Mouse (Mus musculus): ENCODE results near the gene Ugt1a9.
"Not testable (repeated sequence)": the region's sequence is repeated elsewhere in the genome, so short reads cannot be mapped to it uniquely, and the experiment has no call there.

Gene Ugt1a9

DNA sequence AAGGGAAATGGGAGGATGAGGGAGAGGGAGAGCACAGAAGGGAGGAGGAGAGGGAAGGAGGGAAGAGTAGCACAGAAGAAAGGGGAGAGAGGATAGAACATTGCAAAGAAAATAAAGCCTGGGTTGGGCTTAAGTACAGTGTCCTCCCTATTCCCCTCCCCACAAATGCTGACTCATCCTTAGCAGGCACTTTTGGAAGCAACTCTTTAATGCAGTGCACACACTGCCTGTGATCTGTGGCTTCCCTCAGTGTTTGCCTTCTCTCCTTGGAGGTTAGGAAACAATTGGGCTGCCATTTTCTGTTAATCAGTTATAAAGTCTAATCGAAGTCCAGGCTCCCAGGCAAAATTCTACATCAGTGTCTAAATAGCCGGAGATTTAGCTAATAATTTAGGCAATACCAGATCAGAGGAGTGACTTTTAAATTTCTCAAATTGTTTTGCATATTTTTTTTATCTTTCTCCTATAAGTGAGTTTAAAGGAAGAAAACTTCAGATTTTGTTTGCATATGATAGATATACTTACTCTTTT lies 38.5 kb downstream of the Ugt1a9 start:
- DNase-seq (ENCODE audit: low spot score): not testable (repeated sequence)

DNA sequence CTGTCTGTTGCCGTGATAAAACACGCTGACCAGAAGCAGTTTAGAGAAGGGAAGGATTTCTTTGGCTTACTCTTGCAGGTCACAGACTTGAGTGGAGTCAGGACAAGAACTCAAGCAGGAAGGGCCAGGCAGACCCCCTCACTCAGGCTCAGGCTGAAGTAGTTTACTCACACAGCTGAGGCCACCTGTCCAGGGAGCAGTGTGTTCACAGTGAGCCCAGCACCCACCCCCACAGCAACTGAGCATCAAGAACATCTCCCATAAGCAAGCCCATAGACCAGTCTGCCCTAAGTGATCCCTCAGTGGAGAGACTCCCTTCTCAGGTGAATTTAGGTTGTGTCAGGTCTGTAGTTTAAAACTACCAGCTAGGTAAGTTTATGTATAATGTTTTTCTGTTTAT lies 39.0 kb downstream of the Ugt1a9 start:
- not testable (repeated sequence) for DNase-seq (ENCODE audit: low spot score)

DNA sequence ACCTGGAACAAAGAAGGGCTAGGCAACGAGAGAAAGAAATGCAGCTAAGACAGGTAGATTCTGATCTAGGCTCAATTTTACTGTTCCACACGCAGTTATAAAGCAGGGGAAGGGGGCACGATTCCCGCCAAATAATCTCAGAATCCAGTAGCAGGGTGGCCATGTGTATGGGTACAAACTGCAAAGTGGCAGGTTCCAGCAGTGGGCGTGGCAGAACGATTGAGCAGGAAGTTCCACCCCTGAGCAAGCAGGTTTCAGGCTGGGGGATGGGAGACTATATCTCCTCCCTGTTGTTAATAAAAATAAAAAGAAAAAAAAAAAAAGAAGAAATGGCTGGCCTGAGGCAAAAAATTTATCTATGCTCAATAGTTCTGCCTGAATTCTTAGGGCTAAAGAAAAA lies 42.2 kb downstream of the Ugt1a9 start:
- DNase-seq (ENCODE audit: low spot score): not testable (repeated sequence)

DNA sequence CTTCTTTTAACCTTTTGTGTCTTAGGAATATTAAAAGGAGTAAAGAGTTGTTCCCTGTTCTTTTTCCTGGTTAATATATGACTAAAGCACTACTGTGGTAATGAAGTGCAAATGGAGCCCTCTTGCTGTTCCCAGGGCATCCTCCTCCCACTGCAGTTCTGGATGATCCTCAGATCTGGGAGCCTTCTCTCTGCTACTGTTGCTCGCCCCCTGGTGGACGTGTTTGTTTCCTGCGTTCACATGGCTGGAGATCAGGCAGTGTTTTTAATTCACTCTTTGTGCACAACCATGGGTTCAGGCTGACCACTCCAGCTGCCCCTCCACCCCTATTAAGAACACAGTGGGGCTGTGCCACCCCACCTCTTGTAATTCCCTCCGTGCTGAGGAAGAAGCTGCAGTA lies 50.0 kb downstream of the Ugt1a9 start:
- not testable (repeated sequence) for DNase-seq (ENCODE audit: low spot score)

DNA sequence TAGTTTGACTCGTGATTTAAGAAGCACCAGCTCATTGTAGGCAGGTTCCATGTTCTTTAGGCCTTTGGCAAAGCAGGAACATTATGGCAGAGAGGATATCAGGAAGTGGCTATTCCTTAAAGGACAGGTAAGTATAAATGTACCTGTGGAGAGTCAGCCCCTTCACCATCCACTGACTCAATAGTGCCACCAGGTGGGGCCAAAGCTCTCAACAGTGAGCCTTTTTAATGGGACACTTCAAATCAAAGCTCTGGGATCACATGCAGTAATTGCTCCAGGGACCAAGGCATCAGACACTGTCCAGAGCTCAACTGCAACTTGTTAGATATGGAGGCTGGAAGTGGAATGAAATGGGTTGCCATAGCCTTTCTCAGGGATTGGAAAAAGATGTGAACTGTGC lies 50.9 kb downstream of the Ugt1a9 start:
- not testable (repeated sequence) for DNase-seq (ENCODE audit: low spot score)

DNA sequence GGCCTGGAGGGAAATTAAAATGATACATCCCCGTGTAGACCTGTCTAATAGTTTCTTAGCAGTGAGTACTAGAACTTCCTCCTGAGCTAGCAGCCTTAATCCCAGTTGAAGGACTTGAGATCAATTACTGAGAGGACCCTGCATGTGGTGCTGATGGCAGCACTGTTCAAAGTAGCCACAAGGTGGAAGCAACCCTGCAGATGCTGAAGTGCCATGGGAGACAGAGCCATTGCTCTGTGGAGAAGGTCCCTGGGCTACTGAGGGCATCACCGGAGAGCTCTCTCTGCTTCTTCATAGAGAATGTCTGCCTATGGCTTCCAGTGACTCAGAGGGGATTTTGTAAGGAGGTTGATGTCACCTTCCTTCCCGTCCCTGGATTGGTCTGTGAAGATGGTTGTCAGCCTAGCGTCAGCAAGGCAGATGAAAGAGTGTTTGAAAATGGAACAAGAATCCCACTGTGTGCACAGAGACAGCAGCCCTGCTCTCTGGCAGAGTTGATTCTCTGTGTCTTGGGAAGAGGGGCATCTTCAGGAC lies 55.3 kb downstream of the Ugt1a9 start:
- DNase-seq (ENCODE audit: low spot score): not testable (repeated sequence)

DNA sequence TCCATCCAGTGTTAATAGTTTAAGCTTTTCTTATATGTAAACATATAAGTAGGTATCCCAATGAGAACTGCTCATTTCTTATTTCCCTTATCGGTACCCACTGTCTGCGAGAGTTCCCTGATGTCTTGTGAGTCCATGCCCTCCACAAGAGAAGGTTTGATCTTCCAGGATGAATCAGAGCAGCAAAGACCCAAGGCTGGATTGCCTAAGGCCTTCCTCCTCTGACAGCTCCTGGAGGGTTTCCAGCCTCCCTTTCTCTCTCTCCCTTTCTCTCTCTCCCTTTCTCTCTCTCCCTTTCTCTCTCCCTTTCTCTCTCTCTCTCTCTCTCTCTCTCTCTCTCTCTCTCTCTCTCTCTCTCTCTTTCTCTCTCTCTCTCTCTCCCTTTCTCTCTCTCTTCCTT lies 58.5 kb downstream of the Ugt1a9 start:
- not testable (repeated sequence) for DNase-seq (ENCODE audit: low spot score)

DNA sequence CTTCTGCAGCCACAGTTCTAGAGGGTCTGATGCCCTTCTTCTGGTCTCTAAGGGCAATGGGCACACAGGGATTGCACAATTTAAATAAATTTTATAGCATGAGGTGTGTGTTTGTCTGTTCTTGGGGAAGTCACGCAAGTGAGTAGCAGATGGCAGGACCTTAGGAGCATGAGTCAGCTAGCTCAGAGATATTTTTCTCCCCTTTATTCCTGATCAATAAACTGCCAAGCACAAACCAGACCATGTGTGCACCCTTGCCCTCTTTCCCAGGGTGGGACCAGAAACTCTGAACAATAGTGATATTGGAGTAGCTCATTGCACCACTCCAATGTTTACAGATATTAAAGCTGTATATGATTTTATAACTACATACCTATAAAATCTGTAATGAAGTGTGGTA lies 59.6 kb downstream of the Ugt1a9 start:
- DNase-seq (ENCODE audit: low spot score): not testable (repeated sequence)

DNA sequence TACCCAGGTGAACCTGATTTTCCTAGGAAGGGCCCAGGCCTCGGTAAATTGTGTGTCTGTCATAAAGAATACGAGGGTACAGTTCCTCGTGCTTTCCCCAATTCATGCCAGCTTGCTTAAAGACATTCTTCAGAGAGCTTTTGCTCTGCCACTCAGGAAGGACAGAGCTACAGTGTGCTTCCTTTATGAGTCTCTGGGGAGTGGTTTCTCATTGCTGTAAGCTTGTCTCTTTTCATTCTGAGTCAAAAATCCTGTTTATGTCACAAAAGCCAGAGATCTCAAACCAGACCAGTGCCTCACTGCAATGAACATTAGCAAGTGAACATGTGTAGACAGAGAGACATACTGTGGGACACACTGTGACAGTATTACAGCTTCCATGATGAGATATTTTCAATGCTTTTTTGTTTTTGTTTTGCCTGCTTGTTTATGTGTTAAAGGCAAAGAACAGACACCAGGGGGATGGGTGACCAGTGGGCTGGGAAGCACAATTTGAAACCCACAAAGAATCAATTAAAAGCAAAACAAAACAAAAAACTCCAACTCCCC lies 63.4 kb downstream of the Ugt1a9 start:
- DNase-seq (ENCODE audit: low spot score): no peak

DNA sequence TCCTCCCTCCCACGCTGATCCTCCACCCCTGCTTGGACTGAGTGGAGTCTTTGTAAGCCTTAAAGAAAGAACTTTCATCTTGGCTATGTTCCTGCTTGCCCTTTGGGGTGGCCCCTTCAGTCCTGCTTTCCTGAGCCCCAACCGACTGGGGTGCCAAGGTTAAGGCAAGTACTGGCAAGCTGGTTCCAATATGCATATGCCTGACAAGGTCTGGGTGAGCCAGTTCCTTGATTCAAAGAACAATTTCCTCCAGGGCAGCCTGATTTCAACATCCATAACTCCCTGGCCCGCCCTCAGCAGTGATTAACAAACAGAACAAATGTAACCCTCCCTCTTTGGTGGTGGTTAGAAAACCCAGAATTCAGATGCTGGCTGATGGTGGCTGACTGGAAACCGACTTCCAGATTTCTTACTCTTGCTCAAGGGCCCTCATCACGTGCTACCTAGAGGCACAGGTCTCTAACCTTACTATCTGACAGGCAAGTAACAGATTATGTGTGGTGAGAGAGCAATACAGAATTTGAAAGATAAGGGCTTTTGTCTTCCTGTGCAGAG lies 63.9 kb downstream of the Ugt1a9 start, which contains the start of gene Ugt1a6a:
TSS of gene Ugt1a6a (plus strand) at position 353 of the 555 bp plus-strand sequence.
- not testable (repeated sequence) for DNase-seq (ENCODE audit: low spot score)

DNA sequence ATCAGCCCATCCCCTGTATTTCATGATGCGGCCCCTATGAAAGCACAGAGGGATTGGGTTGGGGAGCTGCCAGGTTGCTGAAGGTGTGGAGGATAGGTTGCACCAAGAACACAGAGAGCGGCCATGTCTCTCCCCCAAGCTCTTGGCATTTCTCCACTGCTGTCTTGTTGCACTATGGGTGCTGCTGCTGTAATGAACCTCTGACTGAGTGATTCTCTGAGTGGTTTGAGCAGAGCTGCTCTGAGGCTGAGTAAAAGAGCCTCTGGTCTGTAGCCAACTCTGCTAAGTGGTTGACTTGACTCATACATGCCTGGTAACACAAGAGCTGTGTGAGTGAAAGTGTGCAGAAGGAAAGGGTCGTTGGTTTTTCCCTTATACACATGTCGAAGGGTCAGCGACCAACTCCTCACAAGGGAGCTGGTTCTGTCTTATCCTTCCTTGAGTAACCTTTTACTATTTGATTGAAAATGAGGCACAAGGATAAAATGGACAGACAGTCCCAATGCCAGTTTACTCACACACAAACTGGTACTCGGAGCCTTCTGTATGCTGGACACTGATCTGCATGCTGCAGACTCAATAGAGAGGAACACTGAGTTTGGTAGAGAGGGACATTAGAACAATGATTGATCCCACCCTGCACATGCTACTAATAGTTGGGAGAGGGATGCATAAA lies 64.8 kb downstream of the Ugt1a9 start:
- not testable (repeated sequence) for DNase-seq (ENCODE audit: low spot score)

DNA sequence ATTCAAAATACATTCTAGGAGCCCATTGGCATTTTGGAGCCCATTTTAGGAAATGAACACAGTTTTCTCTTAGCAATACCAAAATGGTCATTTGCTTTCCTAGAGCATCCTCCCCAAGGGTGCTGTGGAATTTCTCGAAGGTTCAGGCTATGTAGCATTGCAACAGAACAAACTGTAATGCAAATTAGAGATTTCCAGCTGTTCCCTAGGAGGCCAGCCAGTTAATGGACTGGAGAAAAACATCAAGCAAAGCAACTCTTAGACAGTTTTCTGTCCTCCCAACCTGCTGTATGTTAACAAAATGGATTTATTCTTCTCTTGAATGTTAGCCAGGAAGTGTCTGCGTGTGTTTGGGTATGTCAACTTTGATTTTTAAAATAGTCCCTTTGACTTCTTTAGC lies 66.0 kb downstream of the Ugt1a9 start:
- DNase-seq (ENCODE audit: low spot score): no peak

DNA sequence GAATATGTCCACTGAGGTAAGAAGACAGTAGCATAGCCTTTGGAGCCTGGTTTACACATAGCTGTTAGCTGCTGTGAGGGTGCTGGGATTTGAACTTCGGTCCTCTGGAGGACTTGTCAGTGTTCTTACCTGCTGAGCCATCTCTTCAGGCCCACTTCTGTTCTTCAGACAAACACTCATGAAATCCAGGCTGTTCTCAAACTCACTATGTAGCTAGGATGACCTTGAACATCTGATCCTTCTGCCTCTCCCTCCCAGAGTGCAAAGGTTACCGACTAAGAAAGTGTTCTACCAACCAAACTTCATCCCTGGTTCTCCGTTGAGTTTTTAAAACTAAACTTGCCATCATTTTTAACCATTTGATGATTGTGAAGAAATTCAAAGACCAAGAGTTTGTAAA lies 66.7 kb downstream of the Ugt1a9 start:
- DNase-seq (ENCODE audit: low spot score): no peak

DNA sequence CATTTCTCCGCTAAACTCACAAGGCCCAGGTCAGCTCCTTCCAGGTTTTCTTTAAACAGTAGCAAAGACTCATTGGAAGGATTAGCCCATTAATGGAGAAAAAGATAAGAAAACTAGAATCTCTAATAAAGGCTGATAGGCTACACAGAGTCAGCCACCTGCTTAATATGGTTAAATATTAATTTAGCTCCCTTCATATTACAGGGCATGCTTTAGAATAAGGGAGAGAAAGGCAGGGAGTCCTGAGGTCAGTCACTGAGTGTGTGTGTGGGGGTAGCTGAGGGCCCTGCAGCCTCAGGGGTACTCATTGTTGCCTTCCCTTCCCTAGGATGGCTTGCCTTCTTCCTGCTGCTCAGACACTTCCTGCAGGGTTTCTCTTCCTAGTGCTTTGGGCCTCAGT lies 67.5 kb downstream of the Ugt1a9 start:
- DNase-seq (ENCODE audit: low spot score): no peak

DNA sequence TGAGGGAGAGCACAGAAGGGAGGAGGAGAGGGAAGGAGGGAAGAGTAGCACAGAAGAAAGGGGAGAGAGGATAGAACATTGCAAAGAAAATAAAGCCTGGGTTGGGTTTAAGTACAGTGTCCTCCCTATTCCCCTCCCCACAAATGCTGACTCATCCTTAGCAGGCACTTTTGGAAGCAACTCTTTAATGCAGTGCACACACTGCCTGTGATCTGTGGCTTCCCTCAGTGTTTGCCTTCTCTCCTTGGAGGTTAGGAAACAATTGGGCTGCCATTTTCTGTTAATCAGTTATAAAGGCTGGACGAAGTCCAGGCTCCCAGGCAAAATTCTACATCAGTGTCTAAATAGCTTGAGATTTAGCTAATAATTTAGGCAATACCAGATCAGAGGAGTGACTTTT lies 69.9 kb downstream of the Ugt1a9 start:
- DNase-seq (ENCODE audit: low spot score): not testable (repeated sequence)

DNA sequence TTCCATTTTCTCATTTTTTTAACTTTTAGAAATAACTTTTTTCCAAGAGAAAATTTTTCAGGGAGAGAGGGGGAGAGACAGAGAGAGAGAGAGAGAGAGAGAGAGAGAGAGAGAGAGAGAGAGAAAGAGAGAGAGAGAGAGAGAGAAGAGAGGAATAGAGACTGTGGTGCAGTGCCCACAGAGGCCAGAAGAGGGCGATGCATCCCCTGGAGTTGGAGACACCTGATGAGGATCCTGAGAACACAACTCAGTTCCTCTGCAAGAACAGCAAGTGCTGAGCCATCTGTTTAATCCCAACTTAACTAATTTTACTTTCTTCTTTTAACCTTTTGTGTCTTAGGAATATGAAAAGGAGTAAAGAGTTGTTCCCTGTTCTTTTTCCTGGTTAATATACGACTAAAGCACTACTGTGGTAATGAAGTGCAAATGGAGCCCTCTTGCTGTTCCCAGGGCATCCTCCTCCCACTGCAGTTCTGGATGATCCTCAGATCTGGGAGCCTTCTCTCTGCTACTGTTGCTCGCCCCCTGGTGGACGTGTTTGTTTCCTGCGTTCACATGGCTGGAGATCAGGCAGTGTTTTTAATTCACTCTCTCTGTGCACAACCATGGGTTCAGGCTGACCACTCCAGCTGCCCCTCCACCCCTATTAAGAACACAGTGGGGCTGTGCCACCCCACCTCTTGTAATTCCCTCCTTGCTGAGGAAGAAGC lies 73.5 kb downstream of the Ugt1a9 start:
- not testable (repeated sequence) for DNase-seq (ENCODE audit: low spot score)

DNA sequence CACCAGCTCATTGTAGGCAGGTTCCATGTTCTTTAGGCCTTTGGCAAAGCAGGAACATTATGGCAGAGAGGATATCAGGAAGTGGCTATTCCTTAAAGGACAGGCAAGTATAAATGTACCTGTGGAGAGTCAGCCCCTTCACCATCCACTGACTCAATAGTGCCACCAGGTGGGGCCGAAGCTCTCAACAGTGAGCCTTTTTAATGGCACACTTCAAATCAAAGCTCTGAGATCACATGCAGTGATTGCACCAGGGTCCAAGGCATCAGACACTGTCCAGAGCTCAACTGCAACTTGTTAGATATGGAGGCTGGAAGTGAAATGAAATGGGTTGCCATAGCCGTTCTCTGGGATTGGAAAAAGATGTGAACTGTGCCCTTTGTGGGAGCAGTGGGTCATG lies 74.7 kb downstream of the Ugt1a9 start:
- not testable (repeated sequence) for DNase-seq (ENCODE audit: low spot score)

DNA sequence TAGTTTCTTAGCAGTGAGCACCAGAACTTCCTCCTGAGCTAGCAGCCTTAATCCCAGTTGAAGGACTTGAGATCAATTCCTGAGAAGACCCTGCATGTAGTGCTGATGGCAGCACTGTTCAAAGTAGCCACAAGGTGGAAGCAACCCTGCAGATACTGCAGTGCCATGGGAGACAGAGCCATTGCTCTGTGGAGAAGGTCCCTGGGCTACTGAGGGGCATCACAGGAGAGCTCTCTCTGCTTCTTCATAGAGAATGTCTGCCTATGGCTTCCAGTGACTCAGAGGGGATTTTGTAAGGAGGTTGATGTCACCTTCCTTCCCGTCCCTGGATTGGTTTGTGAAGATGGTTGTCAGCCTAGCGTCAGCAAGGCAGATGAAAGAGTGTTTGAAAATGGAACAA lies 79.5 kb downstream of the Ugt1a9 start:
- not testable (repeated sequence) for DNase-seq (ENCODE audit: low spot score)

DNA sequence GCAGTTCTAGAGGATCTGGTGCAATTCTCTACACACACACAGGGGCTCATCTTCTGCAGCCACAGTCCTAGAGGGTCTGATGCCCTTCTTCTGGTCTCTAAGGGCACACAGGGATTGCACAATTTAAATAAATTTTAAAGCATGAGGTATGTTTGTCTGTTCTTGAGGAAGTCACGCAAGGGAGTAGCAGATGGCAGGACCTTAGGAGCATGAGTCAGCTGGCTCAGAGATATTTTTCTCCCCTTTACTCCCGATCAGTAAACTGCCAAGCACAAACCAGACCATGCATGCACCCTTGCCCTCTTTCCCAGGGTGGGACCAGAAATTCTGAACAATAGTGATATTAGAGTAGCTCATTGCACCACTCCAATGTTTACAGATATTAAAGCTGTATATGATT lies 87.8 kb downstream of the Ugt1a9 start:
- DNase-seq (ENCODE audit: low spot score): no peak

DNA sequence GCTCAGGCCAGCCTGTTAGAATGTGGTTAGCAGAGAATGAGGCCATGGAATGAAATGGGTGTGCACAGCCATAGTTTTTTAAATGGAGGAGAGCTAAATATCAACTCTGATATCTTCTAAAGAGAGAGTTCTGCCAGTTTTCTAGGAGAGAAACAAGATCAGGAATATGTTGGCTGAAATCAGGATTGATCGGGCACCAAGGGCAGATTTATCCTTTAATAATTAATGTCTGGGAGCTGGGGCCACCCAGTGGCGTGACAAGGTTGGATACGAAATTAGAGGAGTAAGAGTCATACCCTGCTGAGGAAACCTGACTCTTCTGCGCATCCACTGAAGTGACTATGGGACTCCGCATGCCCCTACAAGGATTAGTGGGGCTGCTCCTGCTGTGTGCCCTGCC lies 95.1 kb downstream of the Ugt1a9 start, which contains the start of gene Ugt1a5:
TSS of gene Ugt1a5 (plus strand) at position 302 of the 400 bp plus-strand sequence.
- DNase-seq (ENCODE audit: low spot score): no peak

DNA sequence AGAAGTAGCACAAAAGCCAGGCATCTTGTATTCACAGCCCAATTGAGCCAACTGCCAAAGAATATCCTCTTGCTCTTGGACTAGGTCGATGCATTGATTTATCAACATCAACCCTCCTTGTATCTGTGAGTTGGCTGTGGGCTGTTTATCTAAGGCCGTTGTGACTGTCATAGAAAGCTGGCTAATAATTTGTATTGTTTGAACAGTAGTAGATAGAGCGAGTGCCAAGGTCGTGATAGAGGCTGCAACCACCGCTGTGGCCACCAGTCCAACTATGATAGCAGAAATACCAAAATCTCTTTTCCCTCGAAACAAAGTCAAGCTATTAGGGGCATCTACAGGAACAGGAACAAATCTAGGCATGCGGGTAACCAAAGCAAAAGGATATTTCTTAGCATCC lies 101.6 kb downstream of the Ugt1a9 start:
- DNase-seq (ENCODE audit: low spot score): not testable (repeated sequence)

DNA sequence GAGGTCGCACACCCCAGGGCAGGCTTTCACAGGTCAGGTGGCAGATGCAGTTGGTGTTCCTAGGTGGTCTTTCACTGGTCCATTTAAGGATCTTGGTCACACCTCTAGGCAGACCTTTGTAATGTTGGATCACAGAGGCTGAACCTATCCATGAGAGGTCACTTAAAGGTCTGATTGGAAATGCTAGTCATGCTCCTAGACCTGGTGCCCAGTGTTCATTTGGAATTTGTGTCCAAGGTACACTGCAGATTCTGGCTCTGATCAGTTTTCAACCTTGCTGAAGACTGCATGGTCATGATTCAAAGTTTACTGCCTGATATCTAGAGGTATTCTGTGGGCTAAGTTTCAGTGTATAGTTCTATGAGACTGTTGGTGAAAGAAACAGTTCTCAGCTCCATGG lies 109.1 kb downstream of the Ugt1a9 start:
- DNase-seq (ENCODE audit: low spot score): no peak

Data from ovary, postnatal 14 days (tissue).